Mouse (Mus musculus) neural tube, embryonic 10.5 days (tissue): ENCODE results near the gene Cfap69.
A peak's percentile ranks its signal among the peaks of the same experiment; 100 is the strongest.

Experiments used
- DNase-seq: peaks from one replicate; pipeline ENCODE4 v3.0.0-alpha.2; 2017; ENCODE audit warnings: low spot score; ENCODE audit errors: extremely low spot score

The Cfap69 gene

GRCm38 (mm10) chr5:5658680-5659079 lies 5.4 kb downstream of the Cfap69 start:
- DNase-seq: no peak

GRCm38 (mm10) chr5:5657932-5658331 lies 6.1 kb downstream of the Cfap69 start:
- no peak for DNase-seq

- DNase-seq: no peak
These were observed 15.0 kb downstream of the Cfap69 start for GRCm38 (mm10) chr5:5648817-5649569.

- no peak for DNase-seq
These were observed 17.9 kb downstream of the Cfap69 start for GRCm38 (mm10) chr5:5646173-5646572.

- DNase-seq: no peak
These were observed 25.5 kb downstream of the Cfap69 start for GRCm38 (mm10) chr5:5638496-5638895.

- no peak for DNase-seq
These were observed 38.5 kb downstream of the Cfap69 start for GRCm38 (mm10) chr5:5625491-5625890.

- DNase-seq: no peak
These were observed 45.7 kb downstream of the Cfap69 start for GRCm38 (mm10) chr5:5618329-5618728.

- DNase-seq: no peak
These were observed 53.5 kb downstream of the Cfap69 start for GRCm38 (mm10) chr5:5610540-5610939.

GRCm38 (mm10) chr5:5587686-5588085 lies 76.4 kb downstream of the Cfap69 start:
- DNase-seq: no peak

GRCm38 (mm10) chr5:5573749-5574317 lies 90.2 kb downstream of the Cfap69 start, which contains the start of gene Gm8773:
Gene Gm8773 (plus strand): TSS chr5:5573799.
- peak; percentile 65 for DNase-seq

GRCm38 (mm10) chr5:5562435-5562834 lies 101.6 kb downstream of the Cfap69 start:
- no peak for DNase-seq

- DNase-seq: no peak
These were observed 102.9 kb downstream of the Cfap69 start for GRCm38 (mm10) chr5:5561041-5561706.

- no peak for DNase-seq
These were observed 104.2 kb downstream of the Cfap69 start for GRCm38 (mm10) chr5:5559798-5560197.

GRCm38 (mm10) chr5:5559079-5559740 lies 104.8 kb downstream of the Cfap69 start, which contains the start of gene Gtpbp10:
Gene Gtpbp10 (minus strand): TSS chr5:5559538.
- DNase-seq: peak; percentile 95

GRCm38 (mm10) chr5:5551110-5551509 lies 112.9 kb downstream of the Cfap69 start:
- no peak for DNase-seq

- DNase-seq: no peak
These were observed 123.7 kb downstream of the Cfap69 start for GRCm38 (mm10) chr5:5540385-5540784.

- no peak for DNase-seq
These were observed 124.3 kb downstream of the Cfap69 start for GRCm38 (mm10) chr5:5539771-5540170.

- DNase-seq: no peak
These were observed 127.9 kb downstream of the Cfap69 start for GRCm38 (mm10) chr5:5536131-5536530.

GRCm38 (mm10) chr5:5533656-5534420 lies 130.2 kb downstream of the Cfap69 start:
- no peak for DNase-seq
